Mouse (Mus musculus) stomach, postnatal 0 days (tissue): ENCODE measurements around the gene Il1a. TPM values are rescaled to one million over a fixed set of nuclear protein-coding genes. Genes with fewer than 3 reads are reported as not detected.

Source experiments
- ATAC-seq: fragments of 200-750 bp; cut with Nextera tagmentation; 2 replicates; pipeline ENCODE4 v1.8.0; 2017; ENCODE audit not compliant: low FRiP score, low TSS enrichment
- DNase-seq: peaks from one replicate; pipeline ENCODE4 v3.0.0-alpha.2; 2016; ENCODE audit warnings: low spot score
- H3K27ac ChIP-seq: fragments of 300-500 bp; sonication (generic); replicated peaks from 2 replicates; pipeline ENCODE4 v1.5.1; 2014; ENCODE audit warnings: mild to moderate bottlenecking, control low read depth
- H3K27me3 ChIP-seq: fragments of 300-500 bp; sonication (generic); 2 replicates; pipeline ENCODE4 v1.6.1; 2014; ENCODE audit warnings: low read length; ENCODE audit not compliant: control insufficient read depth, insufficient read depth
- H3K36me3 ChIP-seq: fragments of 300-500 bp; sonication (generic); 2 replicates; pipeline ENCODE4 v1.6.1; 2014; ENCODE audit warnings: low read length, mixed read lengths; ENCODE audit not compliant: control insufficient read depth, insufficient read depth
- H3K4me1 ChIP-seq: fragments of 300-500 bp; sonication (generic); replicated peaks from 2 replicates; pipeline ENCODE4 v1.6.1; 2014; ENCODE audit warnings: antibody characterized with exemption; ENCODE audit not compliant: control insufficient read depth, insufficient read depth
- H3K4me2 ChIP-seq: fragments of 300-500 bp; sonication (generic); replicated peaks from 2 replicates; pipeline ENCODE4 v1.6.1; 2014; ENCODE audit warnings: low read depth, mild to moderate bottlenecking, control low read depth, moderate library complexity
- H3K4me3 ChIP-seq: fragments of 300-500 bp; sonication (generic); 2 replicates; pipeline ENCODE4 v1.5.1; 2014; ENCODE audit warnings: low read depth, low read length, control low read depth
- H3K9ac ChIP-seq: fragments of 300-500 bp; sonication (generic); 2 replicates; pipeline ENCODE4 v1.6.1; 2014; ENCODE audit warnings: mild to moderate bottlenecking, low read length, control low read depth, mixed read lengths
- H3K9me3 ChIP-seq: fragments of 300-500 bp; sonication (generic); 2 replicates; pipeline ENCODE4 v1.6.1; 2016; ENCODE audit warnings: low read length; ENCODE audit not compliant: control insufficient read depth
- CTCF ChIP-seq: IDR thresholded peaks from 2 replicates; pipeline ENCODE4 v1.5.1; 2016; ENCODE audit warnings: antibody characterized with exemption, low read depth, mild to moderate bottlenecking, moderate library complexity
- EP300 ChIP-seq: optimal IDR thresholded peaks from 2 replicates; pipeline ENCODE3; 2016; ENCODE audit warnings: antibody characterized with exemption
- WGBS: fragments of 180-500 bp; shearing (Covaris S2); extraction: QIAGEN DNeasy Blood & Tissue Kit; methylation state at CpG from one replicate; pipeline ENCODE4 v1.1.7; 2014; 5-methylcytosine and 5-hydroxymethylcytosine counted together
- polyA plus RNA-seq: library from polyadenylated mRNA; unstranded; fragments of >200 nt; fragmentation: Nextera tagmentation; extraction: Ambion mirVana; gene quantifications from 2 replicates; pipeline ENCODE4 v1.2.1, GENCODE M21; 2015

Il1a gene
- polyA plus RNA-seq, 1 experiment from 2014 or later, result 4.6 TPM

- Histone ChIP-seq H3K4me1 (no peaks in the 10 kb centered on the region), H3K4me2 (no peak overlapping the region), H3K9ac (no peak overlapping the region), H3K4me3 (no peak overlapping the region), H3K36me3 (no peaks in the 10 kb centered on the region), H3K27ac (no peak overlapping the region), H3K9me3 (no peaks in the 10 kb centered on the region), H3K27me3 (no peaks in the 10 kb centered on the region)
- no peak for ATAC-seq
- WGBS, result 49% methylated on average over 6 of the region's 6 CpGs
- no peak for DNase-seq
- no peak for TF ChIP-seq EP300
- no peak for TF ChIP-seq CTCF
These were observed 48.5 kb downstream of the Il1a start for GRCm38 (mm10) chr2:129261151-129261794.

- H3K9me3 ChIP-seq, result no peaks in the 10 kb centered on the region
- TF ChIP-seq EP300 (no peak), CTCF (no peak)
- no peak for DNase-seq
- no peaks in the 10 kb centered on the region for H3K36me3 ChIP-seq
- 53% methylated on average over 3 of the region's 3 CpGs for WGBS
- H3K27ac ChIP-seq, result no peak overlapping the region
- no peak overlapping the region for H3K9ac ChIP-seq
- no peak for ATAC-seq
- no peak overlapping the region for H3K4me3 ChIP-seq
- H3K4me1 ChIP-seq, result no peaks in the 10 kb centered on the region
- no peaks in the 10 kb centered on the region for H3K27me3 ChIP-seq
- H3K4me2 ChIP-seq, result no peak overlapping the region
These were observed 49.1 kb downstream of the Il1a start for GRCm38 (mm10) chr2:129260646-129261045.

GRCm38 (mm10) chr2:129258475-129259211, 51.1 kb downstream of the Il1a start:
- no peak overlapping the region for H3K27ac ChIP-seq
- H3K4me2 ChIP-seq, result no peak overlapping the region
- 36% methylated on average over 7 of the region's 7 CpGs for WGBS

GRCm38 (mm10) chr2:129258056-129258455, 51.7 kb downstream of the Il1a start:
- no peaks in the 10 kb centered on the region for H3K36me3 ChIP-seq
- H3K27ac ChIP-seq, result no peak overlapping the region
- H3K4me2 ChIP-seq, result no peak overlapping the region
- H3K27me3 ChIP-seq, result no peaks in the 10 kb centered on the region
- TF ChIP-seq CTCF, result no peak
- TF ChIP-seq EP300, result no peak
- 64% methylated on average over 3 of the region's 3 CpGs for WGBS
- H3K9me3 ChIP-seq, result no peaks in the 10 kb centered on the region
- H3K9ac ChIP-seq, result no peak overlapping the region
- H3K4me3 ChIP-seq, result no peak overlapping the region
- no peaks in the 10 kb centered on the region for H3K4me1 ChIP-seq
- peak; percentile 66 for DNase-seq
- ATAC-seq, result peak; percentile 93

More at GRCm38 (mm10) chr2:129258475-129259211, 51.1 kb downstream of the Il1a start:
- DNase-seq, result peak; percentile 55
- no peaks in the 10 kb centered on the region for H3K36me3 ChIP-seq
- TF ChIP-seq CTCF (peak; percentile 98), EP300 (no peak)
- H3K4me1 ChIP-seq, result no peaks in the 10 kb centered on the region
- H3K4me3 ChIP-seq, result no peak overlapping the region
- no peak overlapping the region for H3K9ac ChIP-seq
- no peaks in the 10 kb centered on the region for H3K9me3 ChIP-seq
- ATAC-seq, result peak; percentile 52
- H3K27me3 ChIP-seq, result no peaks in the 10 kb centered on the region

- H3K9ac ChIP-seq, result no peak overlapping the region
- no peak for ATAC-seq
- H3K36me3 ChIP-seq, result no peaks in the 10 kb centered on the region
- no peaks in the 10 kb centered on the region for H3K4me1 ChIP-seq
- H3K9me3 ChIP-seq, result no peaks in the 10 kb centered on the region
- DNase-seq, result no peak
- H3K27ac ChIP-seq, result no peak overlapping the region
- no peak overlapping the region for H3K4me2 ChIP-seq
- H3K4me3 ChIP-seq, result no peak overlapping the region
- WGBS, result 75% methylated on average over 4 of the region's 4 CpGs
- TF ChIP-seq EP300 (no peak), CTCF (no peak)
- H3K27me3 ChIP-seq, result no peaks in the 10 kb centered on the region
These were observed 53.8 kb downstream of the Il1a start for GRCm38 (mm10) chr2:129256006-129256405.

GRCm38 (mm10) chr2:129254076-129254475, 55.7 kb downstream of the Il1a start:
- Histone ChIP-seq H3K27ac (no peak overlapping the region), H3K36me3 (no peaks in the 10 kb centered on the region), H3K4me3 (no peak overlapping the region), H3K4me2 (no peak overlapping the region), H3K9me3 (no peaks in the 10 kb centered on the region), H3K9ac (no peak overlapping the region), H3K27me3 (no peaks in the 10 kb centered on the region), H3K4me1 (no peaks in the 10 kb centered on the region)
- TF ChIP-seq EP300 (no peak), CTCF (no peak)
- ATAC-seq (no peak), DNase-seq (no peak)
- 38% methylated on average over 2 of the region's 2 CpGs for WGBS
